22 mouse cellular contexts compared by ENCODE assay signal in the genomic region with DNA sequence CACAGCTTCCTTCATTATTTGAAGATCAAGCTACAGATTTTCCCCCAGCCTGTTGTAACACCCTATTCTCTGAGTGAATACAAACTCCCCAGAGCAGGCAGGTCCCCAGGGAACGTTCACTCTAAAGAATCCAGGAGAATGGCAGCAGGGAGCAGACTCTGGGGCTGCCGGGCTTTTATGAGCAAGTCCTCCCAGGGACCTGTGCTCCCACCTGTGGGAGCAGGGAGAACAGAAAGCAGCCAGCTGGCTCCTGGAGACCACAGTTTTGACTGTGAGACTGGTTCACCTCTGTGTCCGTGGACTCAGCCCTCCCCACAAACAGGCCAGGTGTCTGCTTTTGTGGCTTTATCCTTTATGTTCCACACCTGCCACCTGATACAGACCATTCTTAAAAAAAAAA.
"Had no signal": no experiment of that assay in that cellular context is flagged by ENCODE, and none has a peak within 500 bp of the region (broad histone marks: within the 10 kb centered on the region; RNA-seq: fewer than 3 reads in every experiment).

No protein-coding gene starts in this region.

- H3K4me2 ChIP-seq: limb, embryonic 13.5 days; liver, embryonic 12.5 days; liver, embryonic 15.5 days; lung, embryonic 15.5 days; midbrain, embryonic 13.5 days; neural tube, embryonic 12.5 days; stomach, embryonic 15.5 days had no signal

- H3K4me3 ChIP-seq: limb, embryonic 13.5 days; liver, embryonic 12.5 days; liver, embryonic 15.5 days; lung, embryonic 15.5 days; megakaryocyte, embryonic 14.5 days; midbrain, embryonic 10.5 days; midbrain, embryonic 13.5 days; myocyte; neural tube, embryonic 12.5 days; stomach, embryonic 15.5 days had no signal

- H3K27me3 ChIP-seq: limb, embryonic 13.5 days; liver, embryonic 12.5 days; liver, embryonic 15.5 days; lung, embryonic 15.5 days; midbrain, embryonic 13.5 days; neural tube, embryonic 12.5 days; stomach, embryonic 15.5 days had no signal

- ATAC-seq: intestine, postnatal 0 days; liver, embryonic 12.5 days; midbrain, embryonic 13.5 days; midbrain, embryonic 16.5 days had no signal

- H3K36me3 ChIP-seq: limb, embryonic 13.5 days; liver, embryonic 12.5 days; liver, embryonic 15.5 days; lung, embryonic 15.5 days; stomach, embryonic 15.5 days had no signal

- H3K9me3 ChIP-seq: limb, embryonic 13.5 days; liver, embryonic 12.5 days; liver, embryonic 15.5 days; lung, embryonic 15.5 days; midbrain, embryonic 10.5 days; midbrain, embryonic 13.5 days; neural tube, embryonic 12.5 days; stomach, embryonic 15.5 days had no signal

- H3K27ac ChIP-seq: limb, embryonic 13.5 days; liver, embryonic 12.5 days; liver, embryonic 15.5 days; lung, embryonic 15.5 days; midbrain, embryonic 10.5 days; midbrain, embryonic 13.5 days; neural tube, embryonic 12.5 days; stomach, embryonic 15.5 days had no signal

- H3K4me1 ChIP-seq: liver, embryonic 15.5 days; lung, embryonic 15.5 days; stomach, embryonic 15.5 days had no signal

- DNase-seq: kidney, adult 2 months; kidney, postnatal 14 days; kidney, postnatal 4 days; liver; lung, adult 18-20 months; lung, postnatal 10 days; lung, postnatal 36 days; retina, postnatal 1 day; right cerebral cortex, postnatal 25 days; spleen, adult 18-20 months had no signal

- H3K9ac ChIP-seq: limb, embryonic 13.5 days; liver, embryonic 12.5 days; liver, embryonic 15.5 days; lung, embryonic 15.5 days; midbrain, embryonic 13.5 days; neural tube, embryonic 12.5 days; stomach, embryonic 15.5 days had no signal
